Mouse (Mus musculus) lung, postnatal 0 days (tissue): ENCODE results near the gene Gtf2i.

Experiments
- CTCF ChIP-seq: IDR thresholded peaks from 2 replicates; pipeline ENCODE4 v1.5.1; 2016; ENCODE audit warnings: antibody characterized with exemption, mild to moderate bottlenecking
- EP300 ChIP-seq: IDR thresholded peaks from 2 replicates; pipeline ENCODE4 v1.6.1; 2016; ENCODE audit warnings: antibody characterized with exemption, mild to moderate bottlenecking, control low read depth

DNA sequence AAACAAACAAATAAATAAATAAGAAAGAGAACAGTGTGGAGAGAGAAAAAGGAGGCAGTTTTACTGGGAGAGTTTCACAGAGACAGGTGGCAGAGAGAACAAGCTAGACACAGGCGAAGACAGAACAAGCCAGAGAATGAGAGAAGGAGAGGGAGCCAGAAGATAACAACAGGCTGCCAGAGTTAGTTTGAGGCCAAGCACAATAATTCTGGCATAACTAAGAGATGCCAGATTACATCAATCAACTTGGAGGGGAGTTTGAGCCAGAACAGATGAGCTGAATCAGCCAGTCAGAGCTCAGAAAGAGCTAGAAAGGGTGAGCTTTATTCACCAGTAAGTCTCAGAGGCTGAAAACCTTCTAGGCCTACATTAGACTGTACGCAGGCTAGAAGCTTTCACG is 64.0 kb downstream of the Gtf2i start:
- TF ChIP-seq EP300: no peak
- TF ChIP-seq CTCF: no peak
